In the genomic region with DNA sequence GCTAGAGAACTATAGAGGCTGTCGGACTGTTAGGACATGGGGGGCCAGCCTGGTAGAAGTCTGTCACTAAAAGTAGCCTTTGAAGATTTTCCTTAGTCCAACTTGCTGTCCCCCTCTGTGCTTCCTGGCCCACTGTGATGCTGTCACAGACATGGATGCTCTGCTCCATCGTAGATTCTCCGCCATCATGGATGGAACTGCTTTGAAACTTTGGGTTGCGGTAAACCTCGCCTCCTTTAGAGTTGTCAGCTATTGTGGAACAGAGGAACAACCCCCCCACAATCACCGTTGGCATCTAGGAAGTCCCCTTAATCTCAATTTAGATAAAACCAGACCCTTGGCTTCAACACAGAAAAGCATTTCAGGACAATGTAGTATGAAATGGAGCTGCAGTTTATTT, we compare ENCODE assay signal across 21 mouse cellular contexts. TPM values are rescaled to one million over a fixed set of nuclear protein-coding genes. Genes with fewer than 3 reads are reported as not detected.
"Had no signal": no experiment of that assay in that cellular context is flagged by ENCODE, and none has a peak within 500 bp of the region (broad histone marks: within the 10 kb centered on the region; RNA-seq: fewer than 3 reads in every experiment).

No protein-coding gene starts in this region.

- H3K36me3 ChIP-seq: neural tube, embryonic 13.5 days; neural tube, embryonic 15.5 days; stomach, embryonic 15.5 days had no signal

- H3K4me3 ChIP-seq: neural tube, embryonic 13.5 days; neural tube, embryonic 15.5 days; stomach, embryonic 15.5 days had no signal

- DNase-seq: retina, postnatal 1 day; right cerebral cortex, adult 18-20 months; right cerebral cortex, postnatal 14 days; right cerebral cortex, postnatal 25 days; right cerebral cortex, postnatal 4 days; spleen, adult 18-20 months; thymus, adult 18-20 months; thymus, adult 2 months; thymus, postnatal 14 days; thymus, postnatal 25 days; thymus, postnatal 36 days; thymus, postnatal 4 days had no signal

- H3K4me1 ChIP-seq: neural tube, embryonic 13.5 days; neural tube, embryonic 15.5 days; stomach, embryonic 15.5 days had no signal

- H3K9ac ChIP-seq: neural tube, embryonic 13.5 days; neural tube, embryonic 15.5 days; stomach, embryonic 15.5 days had no signal

- H3K27me3 ChIP-seq: neural tube, embryonic 13.5 days; neural tube, embryonic 15.5 days; stomach, embryonic 15.5 days had no signal

- H3K27ac ChIP-seq: neural tube, embryonic 13.5 days; neural tube, embryonic 15.5 days; stomach, embryonic 15.5 days; stomach, postnatal 0 days had no signal

- H3K4me2 ChIP-seq: neural tube, embryonic 13.5 days; neural tube, embryonic 15.5 days; stomach, embryonic 15.5 days had no signal

- H3K9me3 ChIP-seq: neural tube, embryonic 13.5 days; neural tube, embryonic 15.5 days; stomach, embryonic 15.5 days had no signal

RNA-seq across cellular contexts. Expression of a gene that starts 22.2 kb away (rescaled TPM):
- total RNA-seq: neutrophil, adult 5-6 weeks had no signal
- polyA plus RNA-seq: spleen, adult 2 months; stomach, embryonic 14.5 days; thymus, postnatal 0 days; urinary bladder, adult 2 months had no signal

RNA-seq across cellular contexts. Expression of a gene that starts 46.1 kb away (rescaled TPM):
- total RNA-seq: neutrophil, adult 5-6 weeks had no signal
